Mouse (Mus musculus) stomach, embryonic 14.5 days (tissue): ENCODE measurements around the gene Camta2. TPM values are rescaled to one million over a fixed set of nuclear protein-coding genes. Genes with fewer than 3 reads are reported as not detected.
A peak's percentile ranks its signal among the peaks of the same experiment; 100 is the strongest.

ENCODE experiments used
- ATAC-seq: fragments of 200-750 bp; cut with Nextera tagmentation; 2 replicates; pipeline ENCODE4 v1.8.0; 2017; ENCODE audit warnings: low read depth, moderate TSS enrichment; ENCODE audit not compliant: insufficient number of reproducible peaks, insufficient read depth, low FRiP score
- H3K27ac ChIP-seq: fragments of 300-500 bp; sonication (generic); 2 replicates; pipeline ENCODE4 v1.5.1; 2014; ENCODE audit warnings: mild to moderate bottlenecking, low read length, moderate library complexity, mixed read lengths
- H3K27me3 ChIP-seq: fragments of 300-500 bp; sonication (generic); 2 replicates; pipeline ENCODE4 v1.6.1; 2014; ENCODE audit warnings: low read length, control low read depth, mixed read lengths; ENCODE audit not compliant: control insufficient read depth, insufficient read depth
- H3K36me3 ChIP-seq: fragments of 300-500 bp; sonication (generic); 2 replicates; pipeline ENCODE4 v1.6.1; 2014; ENCODE audit warnings: mild to moderate bottlenecking, control low read depth, low read length, moderate library complexity, mixed read lengths; ENCODE audit not compliant: control insufficient read depth, insufficient read depth
- H3K4me1 ChIP-seq: fragments of 300-500 bp; sonication (generic); 2 replicates; pipeline ENCODE4 v1.6.1; 2014; ENCODE audit warnings: low read length, control low read depth, mixed read lengths; ENCODE audit not compliant: control insufficient read depth, insufficient read depth
- H3K4me2 ChIP-seq: fragments of 300-500 bp; sonication (generic); replicated peaks from 2 replicates; pipeline ENCODE4 v1.6.1; 2014; ENCODE audit warnings: low read depth, low read length, control low read depth
- H3K4me3 ChIP-seq: fragments of 300-500 bp; sonication (generic); 2 replicates; pipeline ENCODE4 v1.5.1; 2014; ENCODE audit warnings: low read depth, low read length, control low read depth
- H3K9ac ChIP-seq: fragments of 300-500 bp; sonication (generic); replicated peaks from 2 replicates; pipeline ENCODE4 v1.6.1; 2014; ENCODE audit warnings: low read depth, mild to moderate bottlenecking, control low read depth, low read length, moderate library complexity, mixed read lengths
- H3K9me3 ChIP-seq: fragments of 300-500 bp; sonication (generic); 2 replicates; pipeline ENCODE4 v1.6.1; 2016; ENCODE audit warnings: low read depth, low read length, control low read depth; ENCODE audit not compliant: control insufficient read depth
- WGBS: fragments of 180-500 bp; shearing (Covaris S2); extraction: QIAGEN DNeasy Blood & Tissue Kit; methylation state at CpG from one replicate; pipeline ENCODE4 v1.1.7; 2014; 5-methylcytosine and 5-hydroxymethylcytosine counted together
- polyA plus RNA-seq: library from polyadenylated mRNA; unstranded; fragments of >200 nt; fragmentation: Nextera tagmentation; extraction: Ambion mirVana; gene quantifications from 2 replicates; pipeline ENCODE4 v1.2.1, GENCODE M21; 2014

Gene Camta2
- polyA plus RNA-seq, 1 experiment from 2014 or later: 19.2 TPM

- H3K4me1 ChIP-seq: peaks cover 18% of the 10 kb centered on the region; the same call in 1 of the 2 replicates
- H3K27ac ChIP-seq: no peak overlapping the region
- H3K27me3 ChIP-seq: no peaks in the 10 kb centered on the region
- ATAC-seq: no peak
- peak overlapping the region; percentile 92 for H3K9ac ChIP-seq
- WGBS: 4% methylated on average over 10 of the region's 10 CpGs
- peak overlapping the region; percentile 93 for H3K4me3 ChIP-seq
- peak overlapping the region; percentile 84 for H3K4me2 ChIP-seq
- no peaks in the 10 kb centered on the region for H3K9me3 ChIP-seq
- peaks cover 33% of the 10 kb centered on the region for H3K36me3 ChIP-seq
Measured at GRCm38 (mm10) chr11:70701221-70701955, 13.5 kb upstream of the Camta2 start.

GRCm38 (mm10) chr11:70700613-70701012 lies 12.7 kb upstream of the Camta2 start:
- peaks cover 18% of the 10 kb centered on the region; the same call in 1 of the 2 replicates for H3K4me1 ChIP-seq
- H3K27ac ChIP-seq: peak overlapping the region; percentile 94
- H3K27me3 ChIP-seq: no peaks in the 10 kb centered on the region
- peak; percentile 35; the same call in 1 of the 2 replicates for ATAC-seq
- under 1% methylated on average over 34 of the region's 34 CpGs for WGBS
- peak overlapping the region; percentile 84 for H3K4me2 ChIP-seq
- H3K9ac ChIP-seq: peak overlapping the region; percentile 92
- H3K36me3 ChIP-seq: peaks cover 25% of the 10 kb centered on the region
- peak overlapping the region; percentile 93 for H3K4me3 ChIP-seq
- H3K9me3 ChIP-seq: no peaks in the 10 kb centered on the region

GRCm38 (mm10) chr11:70699722-70700556 lies 12.0 kb upstream of the Camta2 start, which contains the start of the genes Inca1 and Kif1c:
TSS of gene Inca1 (minus strand) at chr11:70700155.
TSS of gene Kif1c (plus strand) at chr11:70700548.
- peak; percentile 94 for ATAC-seq
- WGBS: 2% methylated on average over 55 of the region's 69 CpGs
- H3K4me3 ChIP-seq: peak within 1 kb of the TSS; percentile 93

GRCm38 (mm10) chr11:70699051-70699450 lies 11.1 kb upstream of the Camta2 start:
- H3K9me3 ChIP-seq: no peaks in the 10 kb centered on the region
- H3K36me3 ChIP-seq: peaks cover 10% of the 10 kb centered on the region
- H3K4me2 ChIP-seq: no peak overlapping the region
- H3K27me3 ChIP-seq: no peaks in the 10 kb centered on the region
- peaks cover 18% of the 10 kb centered on the region; the same call in 1 of the 2 replicates for H3K4me1 ChIP-seq
- no peak overlapping the region for H3K4me3 ChIP-seq
- WGBS: 76% methylated on average over 2 of the region's 2 CpGs
- ATAC-seq: no peak
- H3K27ac ChIP-seq: no peak overlapping the region
- H3K9ac ChIP-seq: no peak overlapping the region

More at GRCm38 (mm10) chr11:70699722-70700556, 12.0 kb upstream of the Camta2 start, which contains the start of the genes Inca1 and Kif1c:
- H3K27ac ChIP-seq: peak within 1 kb of the TSS; percentile 94
- no peaks in the 10 kb centered on the region for H3K27me3 ChIP-seq
- H3K9me3 ChIP-seq: no peaks in the 10 kb centered on the region
- peaks cover 18% of the 10 kb centered on the region; the same call in 1 of the 2 replicates for H3K4me1 ChIP-seq
- peak within 1 kb of the TSS; percentile 92 for H3K9ac ChIP-seq
- H3K4me2 ChIP-seq: peak within 1 kb of the TSS; percentile 84
- peaks cover 19% of the 10 kb centered on the region for H3K36me3 ChIP-seq

- ATAC-seq: no peak
- H3K36me3 ChIP-seq: no peaks in the 10 kb centered on the region
- WGBS: 74% methylated on average over 3 of the region's 3 CpGs
- no peaks in the 10 kb centered on the region for H3K9me3 ChIP-seq
- no peak overlapping the region for H3K4me3 ChIP-seq
- peaks cover 15% of the 10 kb centered on the region; the same call in 1 of the 2 replicates for H3K4me1 ChIP-seq
- no peak overlapping the region for H3K4me2 ChIP-seq
- no peak overlapping the region for H3K9ac ChIP-seq
- H3K27ac ChIP-seq: no peak overlapping the region
- H3K27me3 ChIP-seq: no peaks in the 10 kb centered on the region
Measured at GRCm38 (mm10) chr11:70697376-70697775, 9.5 kb upstream of the Camta2 start.

- no peaks in the 10 kb centered on the region for H3K9me3 ChIP-seq
- H3K4me2 ChIP-seq: no peak overlapping the region
- no peak for ATAC-seq
- no peaks in the 10 kb centered on the region for H3K36me3 ChIP-seq
- no peak overlapping the region for H3K9ac ChIP-seq
- H3K4me1 ChIP-seq: peaks cover 5% of the 10 kb centered on the region
- WGBS: 71% methylated on average over 3 of the region's 3 CpGs
- no peak overlapping the region for H3K4me3 ChIP-seq
- no peaks in the 10 kb centered on the region for H3K27me3 ChIP-seq
- no peak overlapping the region for H3K27ac ChIP-seq
Measured at GRCm38 (mm10) chr11:70693504-70693903, 5.6 kb upstream of the Camta2 start.

GRCm38 (mm10) chr11:70689578-70689977 lies 1.7 kb upstream of the Camta2 start:
- no peak overlapping the region for H3K27ac ChIP-seq
- H3K9ac ChIP-seq: no peak overlapping the region
- ATAC-seq: no peak
- H3K4me1 ChIP-seq: peaks cover 9% of the 10 kb centered on the region
- no peaks in the 10 kb centered on the region for H3K27me3 ChIP-seq
- WGBS: 41% methylated on average over 4 of the region's 4 CpGs
- peaks cover 5% of the 10 kb centered on the region; the same call in 1 of the 2 replicates for H3K36me3 ChIP-seq
- H3K9me3 ChIP-seq: no peaks in the 10 kb centered on the region
- H3K4me3 ChIP-seq: no peak overlapping the region
- no peak overlapping the region for H3K4me2 ChIP-seq

GRCm38 (mm10) chr11:70688372-70688771 lies 467 bp upstream of the Camta2 start:
- Histone ChIP-seq H3K9ac (peak overlapping the region; percentile 74), H3K27me3 (no peaks in the 10 kb centered on the region), H3K27ac (peak overlapping the region; percentile 90), H3K4me2 (peak overlapping the region; percentile 87), H3K4me1 (peaks cover 9% of the 10 kb centered on the region), H3K4me3 (peak overlapping the region; percentile 85), H3K36me3 (peaks cover 5% of the 10 kb centered on the region; the same call in 1 of the 2 replicates), H3K9me3 (no peaks in the 10 kb centered on the region)
- WGBS: 14% methylated on average over 8 of the region's 8 CpGs
- no peak for ATAC-seq
